Mouse (Mus musculus) cerebellum, adult 9-10 months (tissue): ENCODE measurements around the gene Myh10.
"Not testable (repeated sequence)": the region's sequence is repeated elsewhere in the genome, so short reads cannot be mapped to it uniquely, and the experiment has no call there.

Source experiments
- DNase-seq: peaks from one replicate; pipeline ENCODE4 v3.0.0; 2022

The Myh10 gene

DNA sequence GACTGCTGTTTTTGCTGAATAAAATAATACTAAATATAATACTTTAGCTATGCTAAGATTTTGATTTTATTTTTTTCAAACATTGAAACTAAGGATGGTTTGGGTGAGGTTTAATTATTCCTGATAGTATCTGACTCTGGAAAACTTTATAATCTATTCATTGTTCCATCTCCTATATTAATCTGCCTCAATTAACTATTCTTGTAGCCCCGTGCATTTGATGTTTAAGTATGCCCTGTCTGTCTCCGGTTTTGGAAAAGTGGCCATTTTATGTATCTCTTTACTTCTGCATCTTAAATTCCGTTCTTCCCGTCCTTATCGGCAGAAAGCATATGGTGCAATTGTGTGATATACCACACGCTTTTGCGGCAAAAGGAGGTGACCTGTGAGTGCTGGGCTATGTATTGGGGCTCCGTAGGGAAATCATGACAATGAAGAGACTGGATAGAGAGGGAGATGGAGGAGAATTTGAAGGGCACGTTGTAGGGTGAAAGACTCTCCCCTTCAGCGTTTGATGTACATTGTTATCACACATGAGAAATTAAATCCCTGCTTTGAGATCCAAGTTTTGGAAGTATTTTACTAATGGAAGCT lies 2.2 kb downstream of the Myh10 start:
- no peak for DNase-seq

- DNase-seq = no peak
These were observed 11.0 kb downstream of the Myh10 start for GRCm38 (mm10) chr11:68702370-68702769.

GRCm38 (mm10) chr11:68703360-68703759 lies 12.0 kb downstream of the Myh10 start:
- DNase-seq = no peak

- DNase-seq = no peak
These were observed 12.9 kb downstream of the Myh10 start for GRCm38 (mm10) chr11:68704258-68704657.

GRCm38 (mm10) chr11:68704847-68705246 lies 13.5 kb downstream of the Myh10 start:
- DNase-seq = no peak

DNA sequence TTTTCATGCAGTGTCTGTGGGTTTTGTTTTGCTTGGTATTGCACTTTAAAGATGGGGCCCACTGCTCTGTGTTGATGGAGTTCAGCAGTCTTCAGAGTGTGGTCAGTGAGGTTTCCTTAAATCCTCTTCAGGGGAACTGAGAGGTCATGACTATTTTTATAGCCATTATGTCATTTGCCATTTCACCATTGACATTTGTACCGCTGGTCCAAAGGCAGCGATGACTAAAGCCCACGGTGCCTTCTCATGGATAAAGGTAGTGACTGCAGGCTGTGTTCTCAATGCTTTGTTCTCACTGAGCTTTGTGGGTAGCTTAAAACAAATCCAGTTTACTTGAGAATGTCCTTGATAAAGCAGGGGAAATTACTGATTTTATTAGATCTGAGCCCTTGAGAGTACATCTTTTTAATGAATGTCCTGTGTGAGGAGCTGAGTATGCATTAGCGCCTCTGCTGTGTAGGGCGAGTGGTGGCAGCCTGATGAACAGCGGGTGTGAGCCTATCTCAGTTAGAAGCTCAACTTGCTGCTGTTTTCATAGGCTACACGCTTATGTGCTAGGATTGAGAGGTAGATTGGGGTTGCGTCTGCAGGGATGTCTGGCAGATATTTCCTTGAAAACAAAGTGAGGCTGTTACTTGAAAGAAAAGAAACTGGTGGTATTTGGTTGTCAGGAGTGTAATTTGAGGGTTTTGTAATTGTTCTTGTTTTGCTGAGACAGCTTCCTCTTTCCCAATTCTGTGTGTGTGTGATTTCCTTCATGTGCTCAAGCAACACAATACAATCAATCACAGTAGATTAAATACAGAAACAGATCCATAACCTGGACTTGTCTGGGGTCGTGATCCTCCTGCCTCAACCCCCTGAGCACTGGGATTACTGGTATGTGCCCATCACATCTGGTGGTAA lies 15.4 kb downstream of the Myh10 start:
- no peak for DNase-seq

GRCm38 (mm10) chr11:68707881-68708582 lies 16.7 kb downstream of the Myh10 start:
- DNase-seq = no peak

DNA sequence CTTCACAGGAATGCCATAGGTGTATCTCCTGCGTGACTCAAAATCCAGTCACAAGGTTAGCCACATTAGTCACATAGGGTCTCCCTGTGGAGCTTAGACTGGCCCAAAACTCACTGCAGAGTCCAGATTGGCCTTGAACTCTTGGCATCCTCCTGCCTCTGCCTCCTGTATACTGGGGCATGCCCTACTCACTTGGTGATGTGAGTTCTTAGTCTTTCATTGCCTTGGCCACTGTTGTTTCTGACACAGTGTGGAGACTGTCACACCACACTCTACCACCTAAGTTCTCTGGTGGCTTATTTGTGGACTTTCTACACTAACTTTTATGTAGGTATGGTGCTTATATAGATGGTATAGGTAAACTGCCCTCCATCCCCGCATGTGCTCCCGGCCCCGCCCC lies 24.8 kb downstream of the Myh10 start:
- no peak for DNase-seq

GRCm38 (mm10) chr11:68717171-68717840 lies 25.9 kb downstream of the Myh10 start:
- DNase-seq = peak; percentile 70

DNA sequence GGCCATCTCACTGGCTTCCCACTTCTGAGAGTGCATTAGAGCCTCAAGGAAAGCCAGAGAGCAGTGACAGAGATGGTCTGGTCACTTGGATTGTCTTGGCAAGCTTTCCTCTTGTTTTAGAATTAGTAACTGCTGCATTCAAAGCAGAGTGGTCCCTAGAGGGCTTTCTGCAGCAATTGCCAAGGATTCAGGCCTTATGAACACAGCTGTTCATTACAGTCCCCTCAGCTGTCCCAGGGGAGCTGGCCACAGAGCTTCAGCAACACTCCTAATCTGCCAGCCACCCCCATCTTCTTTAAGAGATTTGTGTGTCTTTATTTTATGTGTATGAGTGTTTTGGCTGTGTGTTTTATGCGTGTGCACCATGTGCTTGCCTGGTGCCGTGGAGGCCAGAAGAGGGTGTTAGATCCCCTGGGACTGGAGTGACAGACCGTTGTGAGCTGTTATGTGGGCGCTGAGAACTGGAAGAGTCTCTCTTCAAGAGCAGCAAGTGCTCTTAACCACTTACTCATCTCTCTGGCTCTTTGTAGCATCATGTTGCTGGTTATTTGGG lies 27.8 kb downstream of the Myh10 start:
- no peak for DNase-seq

- DNase-seq = no peak
These were observed 28.4 kb downstream of the Myh10 start for GRCm38 (mm10) chr11:68719774-68720173.

- DNase-seq = no peak
These were observed 32.8 kb downstream of the Myh10 start for GRCm38 (mm10) chr11:68724117-68724516.

DNA sequence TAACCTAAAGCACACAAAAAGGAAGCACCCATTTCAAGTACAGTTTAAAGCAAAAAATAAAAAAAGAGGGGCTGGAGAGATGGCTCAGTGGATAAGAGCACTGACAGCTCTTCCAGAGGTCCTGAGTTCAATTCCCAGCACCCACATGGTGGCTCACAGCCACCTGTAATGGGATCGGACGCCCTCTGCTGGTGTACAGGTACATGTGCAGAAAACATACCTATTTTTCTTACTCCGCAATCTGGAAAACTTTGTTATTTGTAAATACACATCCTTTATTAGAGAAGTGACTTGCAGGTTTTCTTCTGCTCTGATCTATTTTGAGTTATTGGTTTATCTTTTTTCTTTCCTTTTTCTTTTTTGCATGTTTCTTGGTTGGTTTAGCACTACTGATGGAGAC lies 37.3 kb downstream of the Myh10 start:
- no peak for DNase-seq

GRCm38 (mm10) chr11:68730792-68731191 lies 39.4 kb downstream of the Myh10 start:
- no peak for DNase-seq

DNA sequence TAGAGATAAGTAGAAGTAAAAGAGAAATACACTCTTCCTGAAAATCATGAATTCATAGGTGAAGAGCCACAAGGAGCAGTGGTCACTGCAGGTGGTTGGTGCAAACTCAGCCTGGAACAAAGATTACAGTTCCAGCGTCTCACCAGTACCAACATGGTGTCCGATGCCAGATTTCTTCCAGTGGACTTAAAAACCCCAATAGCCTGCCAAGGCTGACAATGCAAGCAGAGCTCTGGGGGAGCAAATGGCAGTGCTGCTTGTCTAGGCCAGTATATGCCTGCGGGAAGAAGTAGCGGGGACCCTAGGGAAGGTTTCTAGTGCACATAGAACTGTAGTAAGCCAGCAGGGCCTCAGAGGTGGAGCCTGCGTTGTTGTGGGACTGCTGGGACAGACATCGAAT lies 40.7 kb downstream of the Myh10 start:
- no peak for DNase-seq

DNA sequence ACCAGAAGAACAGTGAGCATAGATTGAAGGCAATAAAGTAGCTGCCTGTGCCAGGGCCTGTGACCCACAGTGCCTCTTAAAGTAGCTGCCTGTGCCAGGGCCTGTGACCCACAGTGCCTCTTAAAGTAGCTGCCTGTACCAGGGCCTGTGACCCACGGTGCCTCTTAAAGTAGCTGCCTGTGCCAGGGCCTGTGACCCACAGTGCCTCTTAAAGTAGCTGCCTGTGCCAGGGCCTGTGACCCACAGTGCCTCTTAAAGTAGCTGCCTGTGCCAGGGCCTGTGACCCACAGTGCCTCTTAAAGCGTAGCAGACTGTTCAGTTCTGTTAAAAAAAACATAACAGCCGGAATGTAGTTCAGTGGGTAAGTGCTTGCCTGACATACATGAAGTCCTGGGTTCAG lies 42.0 kb downstream of the Myh10 start:
- not testable (repeated sequence) for DNase-seq

DNA sequence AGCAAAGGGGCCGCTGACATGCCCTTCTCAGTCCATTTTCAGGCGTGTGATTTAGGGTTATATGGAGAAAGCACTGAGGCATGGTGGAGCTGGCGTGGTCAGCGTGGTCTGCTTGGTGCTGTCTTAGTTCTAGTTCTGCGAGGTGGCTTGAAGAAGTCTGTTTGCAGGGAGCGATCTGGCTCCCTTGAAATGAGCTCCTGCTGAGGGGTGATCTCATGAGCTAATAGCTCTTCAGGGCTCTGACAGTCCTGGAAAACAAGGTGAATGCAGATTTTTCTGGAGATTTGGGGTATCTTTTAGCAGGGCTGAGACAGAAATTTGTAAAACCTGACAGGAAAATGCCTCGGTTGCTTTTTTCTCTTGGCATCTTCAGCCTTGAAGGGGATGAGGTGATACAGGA lies 48.1 kb downstream of the Myh10 start:
- no peak for DNase-seq

DNA sequence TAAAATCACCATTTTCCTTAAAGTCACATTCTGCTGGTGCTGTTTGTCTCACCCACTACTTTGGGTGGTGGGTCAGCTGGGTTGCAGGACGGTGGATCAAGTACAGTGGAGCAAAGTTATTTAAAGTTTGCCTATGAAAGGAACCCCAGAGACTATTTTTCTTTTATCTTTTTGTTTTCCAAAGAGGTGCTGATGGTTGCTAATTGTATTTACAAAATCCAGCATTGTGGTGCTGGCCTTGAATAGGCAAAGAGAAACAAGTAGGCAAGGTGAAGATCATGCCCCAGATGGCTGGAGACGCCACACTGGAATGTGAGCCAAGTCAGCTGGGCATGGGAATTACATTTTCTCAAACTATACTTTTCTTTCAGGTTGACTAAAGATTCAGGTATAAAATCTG lies 51.3 kb downstream of the Myh10 start:
- no peak for DNase-seq

GRCm38 (mm10) chr11:68744150-68744549 lies 52.8 kb downstream of the Myh10 start:
- peak; percentile 68 for DNase-seq

DNA sequence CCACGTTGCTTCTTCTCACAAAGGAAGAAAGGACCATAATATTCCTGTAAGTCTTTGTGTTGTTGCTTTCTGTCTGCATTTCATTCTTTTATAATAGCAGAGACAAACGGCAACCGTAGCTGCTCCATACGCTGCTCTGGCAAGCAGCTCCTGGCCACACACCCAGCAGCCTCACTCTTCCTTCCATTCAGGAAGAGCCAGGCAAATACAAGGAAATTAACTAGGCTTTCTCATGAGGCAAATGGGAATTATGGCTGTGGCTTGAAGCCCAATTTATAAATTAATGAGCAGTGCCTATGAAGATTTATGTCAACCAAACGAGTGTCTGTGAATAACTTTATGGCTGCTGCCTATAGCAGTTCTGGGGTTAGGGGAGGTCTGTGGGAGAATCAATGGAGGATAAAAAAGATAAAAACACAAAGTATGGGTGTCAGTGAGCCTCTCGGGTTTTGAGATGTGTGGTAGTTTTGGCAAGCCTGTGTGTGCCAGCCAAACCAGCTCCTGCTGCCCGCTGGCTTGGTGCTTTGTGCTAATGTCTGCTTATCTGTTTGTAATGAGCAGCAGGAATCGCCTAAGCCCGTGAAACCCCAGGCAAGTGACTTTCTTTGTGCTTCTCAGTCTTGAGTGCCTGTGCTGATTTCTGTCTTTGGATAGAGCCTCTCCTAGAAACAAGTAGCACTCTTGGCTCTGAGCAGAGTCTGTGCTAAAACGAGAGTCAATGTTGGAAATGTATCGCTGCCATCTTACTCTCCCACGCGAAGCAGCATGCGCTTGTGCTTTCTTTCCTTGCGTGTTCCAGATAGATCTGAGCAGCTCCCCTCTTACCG lies 54.2 kb downstream of the Myh10 start:
- DNase-seq = no peak

DNA sequence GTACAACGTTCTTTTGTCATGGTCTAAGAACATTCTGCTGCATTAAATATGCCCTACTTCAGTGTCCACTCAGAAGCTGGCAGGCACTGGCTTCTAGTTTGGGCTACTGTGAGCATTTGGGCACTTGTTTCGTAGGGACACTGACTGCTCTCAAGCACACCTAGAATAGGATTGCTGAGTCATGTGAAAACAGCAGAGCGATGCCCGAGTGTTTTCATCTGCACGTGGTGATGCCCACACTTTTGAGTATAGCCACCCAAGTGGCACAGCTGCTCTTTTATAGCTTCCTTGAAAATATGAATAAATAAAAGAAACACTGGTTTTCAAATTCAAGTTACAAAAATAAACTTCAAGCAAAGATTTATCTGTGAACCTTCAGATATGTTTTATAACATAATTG lies 56.8 kb downstream of the Myh10 start:
- no peak for DNase-seq

DNA sequence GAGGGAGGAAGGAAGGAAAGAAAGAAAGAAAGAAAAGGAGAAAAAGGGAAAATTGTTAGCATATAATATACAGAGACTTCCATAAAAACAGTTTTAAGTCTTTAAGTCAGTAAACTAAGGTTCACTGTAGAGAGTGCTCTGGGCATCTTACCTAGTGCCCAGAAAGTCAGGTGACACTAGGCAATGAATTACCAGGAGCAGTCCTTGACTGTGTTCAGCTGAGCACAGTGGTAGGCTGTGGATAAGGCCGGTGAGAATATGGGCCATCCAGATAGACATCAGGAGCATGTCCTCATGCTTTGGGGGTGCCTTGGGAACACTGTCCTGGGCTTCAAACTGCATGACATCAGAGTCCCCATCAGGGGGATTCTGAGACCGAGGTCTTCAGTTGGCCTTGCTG lies 58.8 kb downstream of the Myh10 start:
- DNase-seq = no peak
